In the genomic region with DNA sequence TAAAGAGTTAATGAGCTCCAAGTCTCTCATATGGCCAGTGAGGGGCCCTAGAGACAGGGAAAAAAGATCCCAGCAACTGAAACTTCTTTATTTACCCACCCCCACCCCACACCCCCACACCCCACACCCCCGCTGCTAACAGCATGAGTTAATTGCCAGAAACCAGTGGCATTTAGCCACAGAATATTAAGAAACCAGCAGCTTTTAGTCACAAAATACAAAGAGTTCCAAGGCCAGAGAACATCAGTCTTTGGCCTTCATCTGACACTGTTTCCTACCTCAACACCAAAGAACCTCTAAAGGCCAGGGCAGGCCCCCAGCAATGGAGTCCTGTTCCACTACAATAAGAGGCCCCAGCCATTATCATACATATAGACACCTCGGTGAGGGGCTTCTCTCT, we compare ENCODE assay signal across 16 mouse cellular contexts.
"Had no signal": no experiment of that assay in that cellular context is flagged by ENCODE, and none has a peak within 500 bp of the region (broad histone marks: within the 10 kb centered on the region; RNA-seq: fewer than 3 reads in every experiment).

No protein-coding gene starts in this region.

- H3K27me3 ChIP-seq: lung, embryonic 15.5 days; megakaryocyte, embryonic 14.5 days; midbrain, embryonic 12.5 days; neural tube, embryonic 12.5 days; stomach, embryonic 15.5 days had no signal

- H3K9me3 ChIP-seq: lung, embryonic 15.5 days; megakaryocyte, embryonic 14.5 days; midbrain, embryonic 12.5 days; neural tube, embryonic 12.5 days; stomach, embryonic 15.5 days had no signal

- H3K4me2 ChIP-seq: lung, embryonic 15.5 days; midbrain, embryonic 12.5 days; neural tube, embryonic 12.5 days; stomach, embryonic 15.5 days had no signal

- ATAC-seq: liver, postnatal 0 days; lung, postnatal 0 days had no signal

- H3K9ac ChIP-seq: liver, postnatal 0 days; lung, embryonic 15.5 days; midbrain, embryonic 12.5 days; neural tube, embryonic 12.5 days; stomach, embryonic 15.5 days had no signal

- H3K27ac ChIP-seq: lung, embryonic 15.5 days; macrophage; midbrain, embryonic 12.5 days; neural tube, embryonic 12.5 days; stomach, embryonic 15.5 days; stomach, postnatal 0 days had no signal

- DNase-seq: liver, postnatal 0 days; lung, adult 2 months; lung, postnatal 14 days; lung, postnatal 36 days; midbrain, embryonic 14.5 days; right cerebral cortex, postnatal 14 days; thymus, postnatal 14 days; thymus, postnatal 36 days had no signal

- H3K4me3 ChIP-seq: lung, embryonic 15.5 days; megakaryocyte, embryonic 14.5 days; midbrain, embryonic 12.5 days; neural tube, embryonic 12.5 days; stomach, embryonic 15.5 days had no signal

- H3K4me1 ChIP-seq: lung, embryonic 15.5 days; midbrain, embryonic 12.5 days; neural tube, embryonic 12.5 days; stomach, embryonic 15.5 days had no signal

- H3K36me3 ChIP-seq: lung, embryonic 15.5 days; midbrain, embryonic 12.5 days; neural tube, embryonic 12.5 days; stomach, embryonic 15.5 days had no signal
